Mouse (Mus musculus) layer of hippocampus, postnatal 14 days (tissue): ENCODE results near the gene Herc1. TPM values are rescaled to one million over a fixed set of nuclear protein-coding genes. Genes with fewer than 3 reads are reported as not detected.

ENCODE experiments used
- DNase-seq, 2 experiments: peaks; one replicate each; pipeline ENCODE4 v3.0.0; 2021 to 2022; ENCODE audit warnings: low spot score in 2 of 2, mixed read lengths in 1 of 2
- long read RNA-seq, 2 experiments: library from polyadenylated mRNA; stranded (forward); transcript quantifications; one replicate each; pipeline ENCODE4 v2.0.0; 2021
- total RNA-seq, 2 experiments: library from RNA; stranded (reverse); gene quantifications; 2 replicates each; pipeline ENCODE4 v1.2.3; 2021

Herc1 gene
- total RNA-seq = 100 to 1,000 TPM; 112 to 128 TPM
- long read RNA-seq, experiment 1, full-length matches to known transcripts = 1 of 12 reads
- long read RNA-seq, experiment 1, partial matches to known transcripts = 11 of 12 reads
- long read RNA-seq, experiment 1, other reads (novel, unspliced or antisense) = 0 of 12 reads
- long read RNA-seq, experiment 2, partial matches to known transcripts = 9 of 11 reads
- long read RNA-seq, experiment 2, other reads (novel, unspliced or antisense) = 2 of 11 reads

DNA sequence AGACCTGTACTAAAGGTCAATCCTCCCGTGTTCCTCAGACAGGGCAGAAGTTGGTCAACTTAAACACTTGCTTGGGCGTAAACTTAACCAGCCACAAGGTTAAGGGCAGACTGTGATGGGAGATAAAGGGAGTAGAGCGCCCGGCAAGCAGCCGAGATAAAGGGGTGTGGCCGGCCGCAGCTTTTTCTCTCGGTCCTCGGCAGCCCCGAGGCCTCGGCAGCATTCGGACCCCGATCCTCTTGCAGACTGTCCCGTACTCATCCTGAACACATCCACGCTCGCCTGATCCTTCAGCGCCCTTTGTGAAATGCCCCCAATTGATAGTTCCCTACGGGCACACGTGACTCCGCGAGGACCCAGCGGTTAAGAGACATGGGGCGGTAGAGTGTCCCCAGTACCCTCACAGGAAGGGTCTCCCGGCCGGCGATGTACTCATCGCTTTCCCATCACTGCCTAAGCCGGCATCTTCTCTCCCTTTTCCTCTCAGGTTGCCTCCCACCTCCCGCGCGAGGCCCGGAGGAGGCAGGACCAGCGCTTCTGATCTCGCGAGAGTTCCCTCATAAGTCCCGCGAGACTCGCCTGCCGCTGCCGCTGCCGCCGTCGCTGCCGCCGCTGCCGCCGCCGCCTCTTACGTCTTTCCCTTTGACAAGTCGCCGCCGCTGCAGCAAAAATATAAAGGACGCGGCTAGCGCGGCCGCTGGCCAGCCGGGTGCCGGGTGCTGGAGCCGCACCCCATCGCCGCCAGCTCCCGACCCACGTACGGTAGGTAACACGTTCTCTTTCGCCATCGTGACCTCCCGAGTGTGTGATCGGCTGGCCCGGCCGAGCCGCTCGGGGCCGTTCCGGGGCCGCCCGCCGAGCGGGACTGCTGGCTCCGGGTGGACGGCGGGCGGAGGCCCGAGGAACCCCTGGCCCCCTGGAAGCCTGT lies at the start of gene Herc1:
Gene Herc1, plus strand, starts transcription at position 591 of the 928 bp plus-strand sequence.
- DNase-seq = peak; percentile 94 to 96

DNA sequence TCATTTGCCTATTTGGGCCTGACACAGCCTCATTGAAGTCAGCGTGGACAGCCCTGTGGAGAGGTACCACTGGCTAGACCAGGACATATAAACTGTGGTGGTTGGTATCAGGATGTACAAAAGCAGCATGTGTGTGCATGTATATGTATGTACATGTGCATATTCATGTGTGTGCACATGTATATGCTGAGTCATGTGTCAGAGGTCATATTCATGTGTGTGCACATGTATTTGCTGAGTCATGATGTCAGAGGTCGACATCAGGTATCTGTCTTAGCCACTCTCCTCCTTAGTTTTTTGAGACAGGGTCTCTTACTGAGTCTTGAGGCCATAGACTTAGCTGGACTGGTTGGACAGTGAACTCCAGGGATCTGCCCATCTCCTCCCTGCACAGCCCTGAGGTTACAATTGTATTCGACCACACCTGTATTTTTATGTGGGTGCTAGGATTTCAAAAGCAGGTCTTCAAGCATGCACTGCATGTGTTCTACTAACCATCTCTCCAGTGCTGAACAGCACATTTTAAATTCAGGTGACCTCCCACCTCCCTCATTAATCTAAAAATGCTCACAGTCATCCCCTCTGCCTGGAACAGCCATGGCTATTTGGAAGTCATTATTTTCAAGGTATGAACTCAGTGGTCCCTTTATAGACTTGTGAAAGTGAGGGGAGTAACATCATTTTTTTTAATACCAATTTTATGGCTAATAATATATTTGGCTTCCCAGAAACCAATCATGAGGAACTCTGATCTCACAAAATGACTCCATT lies 45.7 kb upstream of the Herc1 start:
- no peak for DNase-seq

DNA sequence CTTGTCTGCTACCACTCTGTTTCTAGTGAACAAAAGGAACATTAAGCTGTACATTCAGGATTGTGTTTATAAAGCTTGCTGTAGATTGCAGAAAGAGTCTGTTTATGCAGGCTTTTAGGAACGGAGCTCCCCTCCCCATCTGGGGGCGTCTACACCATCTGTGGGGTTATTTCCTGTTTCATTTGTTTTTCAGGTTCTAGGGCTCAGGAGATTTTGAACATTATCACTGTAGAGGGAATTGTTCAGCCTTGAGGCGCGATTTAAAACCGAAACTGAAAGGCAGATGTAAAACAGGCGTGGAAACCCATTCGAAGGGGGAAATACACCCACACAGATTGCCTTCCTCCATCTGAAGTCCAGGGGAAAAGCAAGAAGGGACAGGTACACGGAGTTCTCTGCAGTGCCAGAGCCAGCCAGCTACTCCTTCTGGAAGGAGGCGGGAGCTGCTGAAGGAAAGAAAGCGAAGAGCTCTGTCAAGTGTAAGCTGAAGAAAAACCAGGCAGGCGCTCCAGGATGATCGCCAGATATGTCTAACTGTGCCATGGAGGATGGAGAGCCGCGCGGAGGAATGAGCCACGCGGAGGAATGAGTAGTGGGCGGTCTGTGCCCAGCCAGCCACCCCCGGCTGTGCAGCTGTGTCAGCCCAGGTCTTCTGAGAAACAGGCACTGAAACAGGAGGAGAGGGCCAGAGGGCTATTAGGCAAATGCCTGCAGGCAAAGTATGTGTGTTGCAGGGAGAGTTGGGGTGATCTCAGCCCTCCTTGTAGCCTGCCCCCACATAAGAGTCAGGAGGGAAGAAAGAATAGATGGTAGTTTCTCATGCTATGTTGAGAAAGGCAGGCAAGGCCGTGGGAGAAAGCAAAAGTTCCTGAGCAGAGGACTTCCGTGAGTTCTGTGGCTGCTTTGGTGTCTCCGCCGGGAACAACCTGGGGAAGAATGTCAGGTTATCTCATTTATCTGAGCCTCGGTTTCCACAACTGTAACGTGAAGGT lies 44.8 kb upstream of the Herc1 start:
- peak; percentile 61 to 71 for DNase-seq

DNA sequence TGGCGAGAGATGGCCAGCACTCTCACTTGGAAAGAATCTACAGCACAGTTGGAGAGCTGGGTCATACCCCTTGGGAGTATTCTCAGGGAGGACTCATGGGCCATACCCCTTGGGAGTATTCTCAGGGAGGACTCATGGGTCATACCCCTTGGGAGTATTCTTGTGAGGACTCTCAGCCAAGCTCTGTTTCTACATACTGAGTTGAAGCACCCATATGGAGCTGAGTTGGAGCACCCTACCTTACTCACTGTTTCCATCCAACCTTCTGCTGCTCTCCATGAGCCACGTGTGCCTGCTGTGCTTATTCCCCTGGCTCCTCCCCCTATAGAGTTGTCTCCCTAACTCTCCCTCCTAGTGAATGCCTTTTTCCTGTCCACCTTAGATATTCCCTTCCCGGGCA lies 43.8 kb upstream of the Herc1 start:
- no peak for DNase-seq

DNA sequence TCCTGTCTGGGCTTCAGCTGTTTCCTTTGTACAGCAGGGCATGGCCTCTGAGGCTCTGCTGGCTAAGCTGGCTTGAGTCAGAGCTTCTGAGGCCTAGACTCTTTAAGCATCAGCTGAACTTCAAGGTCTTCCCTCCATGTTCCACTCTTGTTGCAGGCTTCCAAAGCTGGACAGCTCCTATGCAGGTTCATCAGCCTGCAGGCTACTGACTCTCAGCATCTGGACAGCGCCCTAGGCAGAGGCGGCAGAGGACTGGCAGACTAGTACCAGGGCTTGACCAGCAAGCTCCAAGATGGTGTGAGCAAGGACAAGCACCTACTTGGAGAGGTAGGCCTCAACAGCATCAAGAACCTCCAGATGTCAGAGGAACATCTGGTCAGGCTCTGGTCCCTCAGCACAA lies 42.9 kb upstream of the Herc1 start:
- no peak for DNase-seq

DNA sequence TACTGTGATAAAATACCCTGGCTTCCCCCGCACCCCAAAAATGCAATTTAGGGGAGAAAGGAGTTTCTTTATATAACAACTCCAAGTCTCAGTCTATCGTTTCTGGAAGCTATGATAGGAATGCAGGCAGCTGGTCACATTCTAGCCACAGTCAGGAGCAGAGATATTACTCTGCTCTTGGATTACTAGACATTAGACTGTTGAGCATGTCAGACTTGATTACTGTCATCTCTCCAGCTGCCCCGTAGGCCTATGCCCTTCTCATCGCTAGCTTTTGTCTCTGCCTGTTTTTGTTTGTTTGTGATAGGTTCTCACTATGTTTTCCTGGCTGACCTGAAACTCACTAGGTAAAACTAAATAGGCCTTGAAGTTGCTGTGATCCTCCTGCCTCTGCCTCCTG lies 41.5 kb upstream of the Herc1 start:
- DNase-seq = no peak

DNA sequence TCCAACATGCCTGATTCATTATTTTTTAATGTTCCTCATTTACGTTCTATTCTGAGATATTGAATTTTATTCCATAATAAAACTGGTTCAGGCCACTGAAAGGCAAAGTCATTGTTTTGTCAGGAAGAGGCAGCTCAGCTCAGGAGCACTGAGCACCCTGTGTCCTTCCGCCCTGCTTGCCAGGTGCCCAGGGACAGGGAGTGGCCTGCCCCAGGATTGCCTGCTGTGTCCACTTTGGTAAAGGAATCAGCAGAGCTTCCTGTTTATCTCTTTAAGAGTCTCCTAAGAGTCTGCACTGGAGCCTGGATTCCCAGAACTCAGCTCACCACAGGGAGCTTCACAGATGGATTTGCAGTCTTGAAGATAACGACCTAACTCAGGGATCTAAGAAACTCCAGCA lies 38.8 kb upstream of the Herc1 start:
- no peak for DNase-seq

DNA sequence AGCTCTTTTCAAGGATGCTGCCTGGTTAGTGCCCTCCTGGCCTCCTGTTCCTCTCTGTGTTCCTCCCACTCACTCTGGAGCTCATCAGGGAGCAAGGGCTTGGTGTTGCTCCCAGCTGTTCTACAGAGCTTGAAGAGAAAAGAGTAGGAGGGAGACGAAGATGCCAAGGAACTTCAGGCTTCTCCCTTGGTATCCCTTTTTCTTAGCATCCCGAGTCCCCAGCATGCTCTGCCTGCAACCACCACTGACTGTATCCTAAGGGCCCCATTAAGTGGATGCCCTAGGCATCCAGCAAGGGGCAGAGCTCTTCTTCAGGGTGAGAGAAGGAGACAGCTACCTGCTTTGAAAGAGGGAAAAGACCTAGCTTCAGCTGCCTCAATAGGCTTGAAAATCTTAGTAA lies 33.6 kb upstream of the Herc1 start:
- no peak for DNase-seq

DNA sequence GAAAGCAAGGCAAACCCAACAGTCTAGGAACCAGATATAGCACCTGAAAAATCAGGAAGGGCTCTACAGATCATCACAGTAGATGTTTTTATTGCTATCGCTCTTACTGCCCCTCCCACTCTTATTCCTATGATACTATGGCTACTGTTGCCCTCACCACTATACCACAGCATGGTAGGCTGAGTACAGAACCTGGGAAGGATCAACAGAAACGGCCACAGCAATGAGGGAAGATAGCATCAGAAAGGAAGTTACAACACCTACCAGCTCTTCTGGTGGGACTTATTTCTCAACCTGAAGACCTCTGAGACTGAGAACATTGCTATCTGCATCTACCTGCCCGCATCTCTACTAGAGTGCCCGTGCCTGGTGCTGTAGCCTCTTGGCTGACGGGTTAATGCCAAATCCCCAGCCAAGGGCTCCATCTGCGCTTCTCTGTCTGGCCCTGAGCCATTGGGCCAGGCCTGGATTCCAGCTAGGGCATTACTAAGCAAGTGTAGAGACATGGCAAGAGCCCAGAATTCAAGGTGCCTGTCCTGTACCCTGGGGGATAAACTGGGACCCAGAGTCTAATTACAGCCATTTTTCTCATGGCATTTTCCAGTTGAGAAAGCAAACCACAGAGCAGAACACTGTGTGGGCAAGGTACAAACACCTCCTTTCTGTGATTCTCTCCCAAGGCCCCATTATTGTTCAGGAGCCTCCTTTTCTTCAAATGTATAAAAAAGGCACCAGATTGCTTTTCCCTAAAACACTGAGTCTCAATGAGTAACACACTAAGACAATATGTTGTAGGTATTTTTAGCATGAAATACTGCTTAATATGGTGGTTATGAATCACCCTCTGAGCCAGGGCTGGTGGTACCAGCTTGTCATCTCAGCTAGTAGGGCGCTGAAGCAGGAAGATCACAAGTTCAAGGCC lies 28.0 kb upstream of the Herc1 start:
- peak; percentile 39 to 43 for DNase-seq

DNA sequence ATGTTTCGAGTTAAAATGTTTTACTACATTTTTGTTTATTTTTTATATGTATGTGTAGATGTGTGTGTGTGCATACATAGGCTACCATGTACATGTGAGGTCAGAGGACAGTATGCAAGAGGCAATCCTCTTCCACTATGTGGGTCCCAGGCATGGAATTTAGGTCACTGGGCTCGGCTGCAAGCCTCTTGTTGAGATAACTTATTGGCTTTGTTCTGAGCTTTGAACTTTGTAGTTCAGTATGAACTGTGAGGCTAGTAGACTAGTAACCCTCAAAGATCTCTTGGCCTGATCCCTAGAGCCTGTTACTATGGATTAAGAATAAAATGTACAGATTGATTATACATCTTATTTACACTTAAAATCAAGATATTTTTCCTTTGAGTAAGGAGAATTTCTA lies 23.4 kb upstream of the Herc1 start:
- no peak for DNase-seq

DNA sequence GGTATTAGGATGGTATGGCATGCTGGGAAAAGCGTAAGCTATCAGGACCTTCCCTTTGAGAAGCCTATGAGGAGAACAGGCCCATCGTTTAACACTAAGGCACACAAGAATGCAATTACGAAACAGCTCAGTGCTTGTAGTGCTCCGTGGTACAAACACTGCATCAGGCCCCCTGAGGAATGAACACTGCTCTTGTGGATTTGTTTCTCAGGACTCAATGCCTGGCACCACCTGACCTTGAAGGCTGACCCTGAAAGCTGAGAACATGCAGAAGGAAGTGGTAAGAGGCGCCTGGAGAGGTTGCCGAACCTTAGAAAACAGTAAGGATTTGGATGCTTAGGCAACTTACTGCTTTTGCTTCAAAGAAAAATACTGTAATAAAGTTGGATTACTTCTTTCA lies 20.8 kb upstream of the Herc1 start:
- no peak for DNase-seq

DNA sequence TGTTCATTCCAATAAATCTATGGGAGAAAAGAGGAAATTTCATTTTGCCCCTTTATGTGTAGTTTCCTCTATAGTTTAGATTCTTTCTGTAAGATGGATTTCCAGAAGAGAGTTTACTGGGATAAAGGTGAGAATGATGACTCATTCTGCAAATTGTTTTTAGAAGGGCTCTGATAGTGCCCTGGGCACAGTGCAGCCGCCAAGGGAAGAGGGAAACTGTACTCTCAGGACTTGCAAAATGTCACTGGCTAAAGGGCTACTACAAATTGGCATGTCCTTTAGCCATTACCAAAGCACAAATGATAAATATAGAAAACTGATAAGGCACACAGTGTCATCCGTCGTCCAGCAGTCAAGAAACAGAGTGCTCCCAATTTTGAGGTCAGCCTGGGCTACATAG lies 19.8 kb upstream of the Herc1 start:
- DNase-seq = no peak

DNA sequence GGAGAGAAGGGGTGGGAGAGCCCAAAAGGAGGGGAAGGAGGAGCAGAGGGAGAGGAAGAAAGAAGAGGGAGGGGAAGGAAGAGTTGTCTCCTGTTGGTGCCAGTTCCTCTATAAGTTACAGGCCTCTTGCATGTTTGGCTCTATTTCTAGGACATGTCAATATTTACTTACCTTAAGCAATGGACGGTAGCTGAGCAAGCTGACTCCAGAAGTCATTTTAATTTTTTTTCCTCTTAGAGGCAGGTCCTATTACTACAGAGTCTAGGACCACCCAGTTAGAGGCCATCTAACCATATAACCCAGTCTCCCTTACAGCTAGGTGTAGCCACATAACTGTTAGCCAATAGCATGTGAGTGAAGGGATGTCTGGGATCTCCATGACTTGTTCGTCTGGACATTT lies 18.7 kb upstream of the Herc1 start:
- DNase-seq = no peak

DNA sequence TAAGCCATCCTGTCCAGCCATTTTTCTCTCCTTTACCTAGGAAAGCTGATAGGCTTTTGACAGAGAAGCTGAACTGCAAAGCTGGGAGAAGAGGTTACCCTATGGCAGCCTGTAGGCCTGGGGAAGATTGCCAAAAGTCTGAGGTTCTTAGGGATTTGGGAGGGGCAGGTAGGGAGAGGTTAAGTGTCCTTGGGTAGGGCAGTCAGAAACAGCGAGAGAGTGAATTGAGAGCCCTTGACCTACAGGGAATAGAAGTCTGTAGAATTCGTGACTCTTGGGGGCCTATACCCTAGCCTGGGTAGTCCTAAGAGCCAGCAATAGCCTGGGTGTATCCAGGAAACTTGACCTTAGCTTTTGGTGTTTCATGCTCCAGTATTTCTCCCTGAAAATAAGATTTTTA lies 17.9 kb upstream of the Herc1 start:
- DNase-seq = no peak

DNA sequence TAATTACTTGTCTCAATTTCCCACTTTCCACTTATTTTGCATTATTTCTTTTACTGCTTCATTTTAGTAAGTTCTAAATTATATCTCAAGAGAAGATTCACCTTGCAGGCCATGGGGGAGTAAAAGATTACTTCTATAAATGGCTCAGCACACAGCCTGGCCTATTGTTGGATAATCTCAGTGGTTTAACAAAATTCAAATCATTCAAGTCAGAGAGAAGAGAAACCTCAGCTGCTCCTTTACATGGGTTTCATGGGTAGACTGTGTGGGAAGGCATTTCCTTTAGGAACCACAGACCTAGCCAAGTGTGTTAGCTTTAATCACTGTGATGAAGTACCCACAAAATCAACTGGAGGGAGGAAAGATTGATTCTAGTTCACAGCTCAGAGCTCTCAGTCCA lies 13.0 kb upstream of the Herc1 start:
- DNase-seq = no peak

DNA sequence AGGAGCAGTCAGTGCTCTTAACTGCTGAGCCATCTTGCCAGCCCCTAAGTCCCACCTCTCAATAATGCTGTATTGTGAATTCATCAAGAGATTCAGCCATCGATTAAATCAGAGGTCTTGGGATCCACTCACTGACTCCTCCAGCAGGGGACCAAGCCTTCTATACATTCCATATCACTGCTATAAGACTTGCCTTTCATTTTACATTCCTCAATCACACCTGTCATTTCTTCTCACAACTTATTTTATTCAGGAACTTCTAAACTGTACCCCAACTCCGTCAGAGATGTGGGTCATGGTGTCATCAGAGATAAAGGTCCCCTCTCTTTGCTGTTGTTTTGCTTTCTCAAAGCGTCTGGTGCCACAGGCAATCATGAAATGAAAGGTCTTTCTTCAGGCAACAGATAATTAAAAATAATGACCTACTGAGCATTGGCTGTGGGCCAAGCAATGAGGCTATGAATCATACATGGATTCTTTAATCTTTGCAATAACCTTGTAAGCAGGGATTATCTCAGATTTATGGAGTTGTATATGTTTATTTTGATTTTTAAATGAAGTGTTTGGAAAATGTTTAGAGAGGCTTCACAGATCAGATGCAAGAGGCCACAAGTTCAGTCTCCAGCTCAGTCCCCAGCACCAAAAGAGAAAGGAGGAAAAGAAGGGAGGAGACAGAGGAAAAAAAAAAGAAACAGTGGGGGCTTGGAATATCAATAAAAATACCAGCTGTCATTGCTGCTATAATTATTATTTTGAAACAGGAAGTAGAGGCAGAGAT lies 12.1 kb upstream of the Herc1 start:
- no peak for DNase-seq

DNA sequence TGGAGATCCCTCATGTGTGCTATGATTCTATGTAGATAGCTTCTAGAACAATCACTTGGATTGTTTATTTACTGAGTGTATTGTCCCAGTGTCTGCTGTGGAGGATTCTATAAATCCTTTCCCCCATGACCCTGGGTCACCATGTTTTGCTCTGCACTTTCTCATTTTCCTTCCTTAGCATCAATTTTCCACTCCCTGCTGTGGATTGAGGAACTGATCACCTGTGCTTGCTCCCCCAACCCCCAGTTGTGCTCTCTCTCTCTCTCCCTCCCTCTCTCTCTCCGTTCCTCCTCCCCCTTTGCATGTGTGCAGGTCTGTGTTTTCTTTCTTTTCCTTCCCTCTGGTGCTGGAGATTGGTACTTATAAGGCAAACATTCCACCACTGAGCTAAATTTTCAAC lies 10.5 kb upstream of the Herc1 start:
- no peak for DNase-seq

DNA sequence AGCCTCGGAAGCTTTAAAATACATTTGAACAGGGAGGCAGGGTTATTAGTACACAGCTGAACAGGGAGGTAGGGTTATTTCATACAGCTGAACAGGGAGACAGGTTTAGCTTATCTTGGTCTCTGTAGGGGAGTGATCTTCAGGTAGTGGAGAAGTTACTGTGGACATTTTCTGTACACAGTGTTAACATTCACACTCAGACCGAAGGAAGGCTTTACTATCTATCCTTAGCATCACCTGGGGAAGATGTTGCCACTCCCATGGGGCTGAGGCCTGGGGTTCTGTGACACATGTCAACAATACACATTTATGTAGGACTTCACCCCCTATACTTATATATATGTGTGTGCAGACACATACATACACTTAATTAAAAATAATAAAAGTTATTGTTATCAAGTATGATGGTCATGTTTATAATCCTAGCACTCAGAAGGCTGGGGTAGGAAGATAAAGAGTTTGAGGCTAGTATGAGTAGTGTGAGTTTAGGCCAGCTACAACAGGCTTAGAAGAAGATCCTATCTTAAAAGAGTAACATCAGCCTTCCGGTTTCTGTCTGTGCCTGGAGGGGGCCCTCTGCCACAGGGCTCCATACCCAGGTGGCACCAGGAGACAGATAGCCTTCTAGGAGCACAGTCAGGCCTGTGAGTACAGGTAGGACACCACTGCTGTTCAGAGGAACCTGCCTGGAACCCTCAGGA lies 9.7 kb upstream of the Herc1 start:
- no peak for DNase-seq
